Mouse (Mus musculus): ENCODE measurements at regions not wholly inside any gene's neighbourhood (a gene's known extent, or its start where the extent isn't known, plus 50 kb on each side); places are given as distances from the start of the nearest gene placed in this dataset.
A peak's percentile ranks its signal among the peaks of the same experiment; 100 is the strongest.

DNA sequence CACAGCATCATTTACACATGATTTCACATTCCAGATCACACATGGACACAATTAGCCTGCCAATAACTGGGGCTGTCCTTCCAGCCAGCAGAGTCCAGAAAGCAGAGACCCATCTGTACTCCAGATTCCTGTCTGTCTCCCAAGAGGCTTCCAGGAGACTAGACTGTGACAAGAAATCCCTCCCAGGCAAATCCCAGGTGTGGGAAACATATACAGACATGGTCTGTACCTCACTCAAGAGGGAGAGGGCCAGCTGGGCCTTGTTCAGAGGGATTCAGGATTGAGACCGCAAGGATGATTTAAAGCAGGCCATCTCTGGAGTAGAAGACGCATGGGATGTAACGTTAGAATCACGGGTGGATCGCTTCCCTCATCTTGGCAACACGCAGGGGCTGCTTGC, 182.7 kb upstream of the Prr30 start:
- H3K9me3 ChIP-seq (ENCODE audit: control insufficient read depth), result no peaks in the 10 kb centered on the region
- ATAC-seq, result no peak
- H3K9ac ChIP-seq (ENCODE audit: low read depth, low read length), result no peak overlapping the region
- no peaks in the 10 kb centered on the region for H3K36me3 ChIP-seq (ENCODE audit: control insufficient read depth, insufficient read depth)
- no peak for TF ChIP-seq CTCF (IDR thresholded peaks at IDR 0.05; ENCODE audit: low read depth)
- 73% methylated on average over 6 of the region's 6 CpGs for WGBS
- H3K27ac ChIP-seq (ENCODE audit: low read depth, low read length), result no peak overlapping the region
- H3K27me3 ChIP-seq (replicated peaks; ENCODE audit: control insufficient read depth, insufficient read depth, low read length), result no peaks in the 10 kb centered on the region
- no peak overlapping the region for H3K4me2 ChIP-seq (replicated peaks; ENCODE audit: low read depth)
- no peaks in the 10 kb centered on the region for H3K4me1 ChIP-seq (replicated peaks; ENCODE audit: control insufficient read depth, insufficient read depth, low read length)
- H3K4me3 ChIP-seq (ENCODE audit: low read depth, low read length), result no peak overlapping the region

DNA sequence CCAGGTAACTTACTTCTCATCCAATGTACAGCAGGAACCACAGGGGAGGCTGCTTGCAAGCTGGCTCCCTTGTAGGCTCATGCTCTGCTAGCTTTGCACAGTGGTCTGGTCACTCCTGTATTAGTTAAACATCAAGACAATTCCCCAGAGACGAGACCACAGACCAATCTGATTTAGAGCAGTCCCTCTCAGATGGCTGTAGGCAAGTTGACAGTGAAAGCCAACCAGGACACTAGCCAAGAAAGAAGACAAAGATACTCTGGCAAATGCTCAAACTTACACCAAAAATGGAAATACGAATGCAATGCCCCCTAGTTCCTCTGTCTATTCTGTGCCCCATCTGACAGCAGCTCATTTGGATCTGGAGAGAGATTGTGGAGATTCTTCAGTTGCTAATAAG, 181.8 kb upstream of the Prr30 start:
- H3K9me3 ChIP-seq (ENCODE audit: control insufficient read depth), result no peaks in the 10 kb centered on the region
- 57% methylated on average over 2 of the region's 2 CpGs for WGBS
- ATAC-seq, result no peak
- no peak overlapping the region for H3K4me3 ChIP-seq (ENCODE audit: low read depth, low read length)
- no peaks in the 10 kb centered on the region for H3K4me1 ChIP-seq (replicated peaks; ENCODE audit: control insufficient read depth, insufficient read depth, low read length)
- no peak overlapping the region for H3K27ac ChIP-seq (ENCODE audit: low read depth, low read length)
- no peak overlapping the region for H3K9ac ChIP-seq (ENCODE audit: low read depth, low read length)
- no peaks in the 10 kb centered on the region for H3K36me3 ChIP-seq (ENCODE audit: control insufficient read depth, insufficient read depth)
- TF ChIP-seq CTCF (IDR thresholded peaks at IDR 0.05; ENCODE audit: low read depth), result no peak
- H3K4me2 ChIP-seq (replicated peaks; ENCODE audit: low read depth), result no peak overlapping the region
- H3K27me3 ChIP-seq (replicated peaks; ENCODE audit: control insufficient read depth, insufficient read depth, low read length), result no peaks in the 10 kb centered on the region

- Histone ChIP-seq H3K9me3 (ENCODE audit: control insufficient read depth) (no peaks in the 10 kb centered on the region), H3K9ac (ENCODE audit: low read depth, low read length) (no peak overlapping the region), H3K4me2 (replicated peaks; ENCODE audit: low read depth) (peak overlapping the region; percentile 55; the same call in 1 of the 2 replicates), H3K36me3 (ENCODE audit: control insufficient read depth, insufficient read depth) (no peaks in the 10 kb centered on the region), H3K27ac (ENCODE audit: low read depth, low read length) (no peak overlapping the region), H3K27me3 (replicated peaks; ENCODE audit: control insufficient read depth, insufficient read depth, low read length) (no peaks in the 10 kb centered on the region), H3K4me3 (ENCODE audit: low read depth, low read length) (no peak overlapping the region), H3K4me1 (replicated peaks; ENCODE audit: control insufficient read depth, insufficient read depth, low read length) (no peaks in the 10 kb centered on the region)
- WGBS, result 41% methylated on average over 4 of the region's 4 CpGs
- ATAC-seq, result no peak
- TF ChIP-seq CTCF (IDR thresholded peaks at IDR 0.05; ENCODE audit: low read depth), result no peak
These were observed 179.5 kb upstream of the Prr30 start for GRCm38 (mm10) chr14:101379663-101380006.

DNA sequence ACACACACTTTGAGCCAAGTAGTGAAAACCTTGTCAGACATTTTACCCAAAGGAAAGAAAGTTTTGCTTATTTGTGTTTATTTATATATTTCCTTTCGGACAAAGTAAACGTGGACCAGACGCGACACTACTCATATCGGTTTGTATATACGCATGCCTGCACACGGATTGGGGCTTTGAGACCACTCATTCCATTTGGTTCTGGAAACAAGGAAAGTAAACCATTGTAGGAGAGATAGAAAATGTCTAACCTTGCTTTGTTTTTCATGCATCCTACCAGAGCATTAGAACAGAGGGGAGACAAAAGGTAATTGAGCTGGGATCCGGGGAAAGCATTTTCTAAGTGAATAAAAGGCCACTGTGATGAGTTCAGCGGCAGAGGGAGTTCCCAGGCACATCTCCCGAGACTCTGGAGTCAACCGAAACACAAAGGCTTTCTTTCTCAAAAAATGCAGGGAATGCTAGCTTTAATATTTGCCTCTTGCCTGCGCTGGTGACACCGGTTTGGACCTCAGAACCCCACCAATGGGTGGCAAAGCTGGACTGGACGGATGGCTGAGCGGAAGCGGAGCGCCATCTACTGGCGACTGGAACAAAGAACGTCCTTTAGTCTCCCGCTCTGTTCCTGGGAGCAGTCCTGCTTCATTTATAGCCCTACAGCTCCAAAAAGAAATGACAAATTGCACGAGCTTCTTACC, 179.0 kb upstream of the Prr30 start:
- Histone ChIP-seq H3K9me3 (ENCODE audit: control insufficient read depth) (no peaks in the 10 kb centered on the region), H3K4me1 (replicated peaks; ENCODE audit: control insufficient read depth, insufficient read depth, low read length) (no peaks in the 10 kb centered on the region), H3K27me3 (replicated peaks; ENCODE audit: control insufficient read depth, insufficient read depth, low read length) (no peaks in the 10 kb centered on the region), H3K9ac (ENCODE audit: low read depth, low read length) (no peak overlapping the region), H3K36me3 (ENCODE audit: control insufficient read depth, insufficient read depth) (no peaks in the 10 kb centered on the region), H3K27ac (ENCODE audit: low read depth, low read length) (no peak overlapping the region), H3K4me3 (ENCODE audit: low read depth, low read length) (no peak overlapping the region), H3K4me2 (replicated peaks; ENCODE audit: low read depth) (peak overlapping the region; percentile 55)
- ATAC-seq, result 0 out of 2 replicates have a peak, but pooled peaks have one; percentile 49
- peak; percentile 96 for TF ChIP-seq CTCF (IDR thresholded peaks at IDR 0.05; ENCODE audit: low read depth)
- 23% methylated on average over 21 of the region's 21 CpGs for WGBS

GRCm38 (mm10) chr14:101378545-101378944, 178.4 kb upstream of the Prr30 start:
- Histone ChIP-seq H3K4me1 (replicated peaks; ENCODE audit: control insufficient read depth, insufficient read depth, low read length) (no peaks in the 10 kb centered on the region), H3K9me3 (ENCODE audit: control insufficient read depth) (no peaks in the 10 kb centered on the region), H3K9ac (ENCODE audit: low read depth, low read length) (no peak overlapping the region), H3K27me3 (replicated peaks; ENCODE audit: control insufficient read depth, insufficient read depth, low read length) (no peaks in the 10 kb centered on the region), H3K27ac (ENCODE audit: low read depth, low read length) (no peak overlapping the region), H3K4me2 (replicated peaks; ENCODE audit: low read depth) (no peak overlapping the region), H3K36me3 (ENCODE audit: control insufficient read depth, insufficient read depth) (no peaks in the 10 kb centered on the region), H3K4me3 (ENCODE audit: low read depth, low read length) (no peak overlapping the region)
- no peak for ATAC-seq
- no peak for TF ChIP-seq CTCF (IDR thresholded peaks at IDR 0.05; ENCODE audit: low read depth)
- WGBS, result 85% methylated on average over 8 of the region's 8 CpGs

DNA sequence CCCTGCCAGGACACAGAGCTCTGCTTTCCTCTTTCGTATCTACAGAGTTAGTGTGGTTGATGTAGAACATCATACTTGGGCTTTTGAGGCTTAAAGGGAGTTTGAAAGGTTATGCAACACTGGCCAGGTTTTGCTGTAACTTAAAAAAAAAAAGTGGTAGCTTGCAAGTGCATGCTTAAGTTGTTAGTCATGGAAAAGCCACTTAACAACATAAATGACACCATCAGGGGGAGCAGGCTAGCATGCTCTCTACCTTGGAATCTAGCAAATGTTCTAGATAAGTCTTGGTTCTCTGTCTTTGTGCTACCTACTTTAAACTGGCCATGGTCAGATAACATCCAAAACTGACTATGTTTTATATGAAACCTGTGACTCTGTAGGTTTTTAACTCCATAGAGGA, 176.6 kb upstream of the Prr30 start:
- no peak for TF ChIP-seq CTCF (IDR thresholded peaks at IDR 0.05; ENCODE audit: low read depth)
- 87% methylated on average over 1 of the region's 1 CpGs for WGBS
- no peak for ATAC-seq

DNA sequence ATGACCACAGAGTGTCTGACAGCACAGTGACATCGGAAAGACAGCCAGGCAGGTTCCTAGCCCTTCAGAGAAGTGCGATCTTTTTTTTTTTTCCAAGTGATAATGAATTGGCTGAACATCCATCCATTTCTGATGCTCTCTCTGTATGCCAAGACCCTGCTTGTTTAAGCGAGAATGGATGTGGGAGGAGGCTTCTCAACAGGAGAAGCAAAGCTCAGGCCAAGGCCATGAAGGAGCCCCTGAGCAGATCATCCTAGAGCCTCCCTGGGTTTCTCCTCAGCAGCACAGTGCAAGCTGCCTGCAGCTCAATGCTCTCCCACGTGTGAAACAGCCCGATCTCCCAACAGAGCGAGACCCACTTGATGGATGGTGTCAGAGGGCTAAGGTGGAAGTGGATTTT, 175.7 kb upstream of the Prr30 start:
- no peak for ATAC-seq
- Histone ChIP-seq H3K4me1 (replicated peaks; ENCODE audit: control insufficient read depth, insufficient read depth, low read length) (no peaks in the 10 kb centered on the region), H3K9me3 (ENCODE audit: control insufficient read depth) (no peaks in the 10 kb centered on the region), H3K9ac (ENCODE audit: low read depth, low read length) (no peak overlapping the region), H3K27me3 (replicated peaks; ENCODE audit: control insufficient read depth, insufficient read depth, low read length) (no peaks in the 10 kb centered on the region), H3K4me2 (replicated peaks; ENCODE audit: low read depth) (no peak overlapping the region), H3K4me3 (ENCODE audit: low read depth, low read length) (no peak overlapping the region), H3K27ac (ENCODE audit: low read depth, low read length) (no peak overlapping the region), H3K36me3 (ENCODE audit: control insufficient read depth, insufficient read depth) (no peaks in the 10 kb centered on the region)
- TF ChIP-seq CTCF (IDR thresholded peaks at IDR 0.05; ENCODE audit: low read depth), result no peak
- 67% methylated on average over 6 of the region's 6 CpGs for WGBS

More for the DNA sequence above, 176.6 kb upstream of the Prr30 start:
- Histone ChIP-seq H3K27me3 (replicated peaks; ENCODE audit: control insufficient read depth, insufficient read depth, low read length) (no peaks in the 10 kb centered on the region), H3K27ac (ENCODE audit: low read depth, low read length) (no peak overlapping the region), H3K9ac (ENCODE audit: low read depth, low read length) (no peak overlapping the region), H3K9me3 (ENCODE audit: control insufficient read depth) (no peaks in the 10 kb centered on the region), H3K4me1 (replicated peaks; ENCODE audit: control insufficient read depth, insufficient read depth, low read length) (no peaks in the 10 kb centered on the region), H3K4me2 (replicated peaks; ENCODE audit: low read depth) (no peak overlapping the region), H3K4me3 (ENCODE audit: low read depth, low read length) (no peak overlapping the region), H3K36me3 (ENCODE audit: control insufficient read depth, insufficient read depth) (no peaks in the 10 kb centered on the region)

All from intestine, postnatal 0 days (tissue).